Mouse (Mus musculus) induced T-regulatory cell, adult 2 months (primary cell): ENCODE measurements around the gene Tigit.

Source experiments
- DNase-seq: peaks from one replicate; pipeline ENCODE4 v3.0.0-alpha.2; 2012; ENCODE audit warnings: low read depth

Gene Tigit

DNA sequence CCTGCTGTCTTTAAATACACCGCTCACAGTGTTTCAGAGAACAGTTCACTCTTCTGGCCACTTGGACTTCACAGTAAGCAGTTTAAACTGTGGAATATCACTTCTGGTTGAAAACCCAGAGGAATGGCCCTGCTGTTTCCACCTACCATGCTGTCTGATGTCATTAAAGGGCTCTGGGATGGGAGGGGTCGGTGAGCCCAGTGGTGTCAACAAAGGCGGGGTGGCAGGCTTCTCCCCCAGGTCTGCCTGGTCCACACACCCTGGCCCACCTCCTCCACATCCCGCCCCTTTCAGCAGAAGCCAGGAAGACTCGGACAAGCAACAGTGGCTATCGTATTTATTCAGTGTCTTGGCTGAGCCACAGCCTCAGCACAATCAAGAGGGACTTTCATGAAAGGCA, 44.7 kb downstream of the Tigit start:
- peak; percentile 69 for DNase-seq

DNA sequence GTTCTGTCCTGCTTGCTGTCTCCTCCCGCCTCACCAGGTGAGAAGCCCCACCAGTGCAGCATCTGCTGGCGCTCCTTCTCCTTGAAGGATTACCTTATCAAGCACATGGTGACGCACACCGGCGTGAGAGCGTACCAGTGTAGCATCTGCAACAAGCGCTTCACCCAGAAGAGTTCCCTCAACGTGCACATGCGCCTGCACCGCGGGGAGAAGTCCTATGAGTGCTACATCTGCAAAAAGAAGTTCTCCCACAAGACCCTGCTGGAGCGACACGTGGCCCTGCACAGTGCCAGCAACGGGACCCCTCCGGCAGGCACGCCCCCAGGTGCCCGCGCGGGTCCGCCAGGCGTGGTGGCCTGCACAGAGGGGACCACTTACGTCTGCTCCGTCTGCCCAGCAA, 45.7 kb downstream of the Tigit start:
- no peak for DNase-seq

DNA sequence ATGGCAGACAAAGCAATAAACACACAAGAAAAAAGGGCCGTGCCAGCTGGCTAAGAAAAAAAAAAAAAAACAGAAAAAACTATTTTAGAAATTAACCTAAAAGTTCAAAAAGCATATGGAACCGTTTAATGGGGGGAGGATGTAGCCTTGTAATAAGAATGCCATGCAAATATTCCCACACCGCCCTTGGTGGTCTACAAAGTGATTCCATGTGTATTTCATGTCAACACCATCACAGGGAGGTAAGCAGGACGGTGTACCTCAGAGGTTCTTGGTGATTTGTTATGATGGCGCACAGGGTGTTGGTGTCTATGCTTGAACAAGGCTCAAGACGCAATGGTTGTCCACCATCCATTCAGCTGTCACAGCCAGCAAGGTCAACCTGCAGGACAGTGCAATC, 46.6 kb downstream of the Tigit start:
- DNase-seq: no peak

DNA sequence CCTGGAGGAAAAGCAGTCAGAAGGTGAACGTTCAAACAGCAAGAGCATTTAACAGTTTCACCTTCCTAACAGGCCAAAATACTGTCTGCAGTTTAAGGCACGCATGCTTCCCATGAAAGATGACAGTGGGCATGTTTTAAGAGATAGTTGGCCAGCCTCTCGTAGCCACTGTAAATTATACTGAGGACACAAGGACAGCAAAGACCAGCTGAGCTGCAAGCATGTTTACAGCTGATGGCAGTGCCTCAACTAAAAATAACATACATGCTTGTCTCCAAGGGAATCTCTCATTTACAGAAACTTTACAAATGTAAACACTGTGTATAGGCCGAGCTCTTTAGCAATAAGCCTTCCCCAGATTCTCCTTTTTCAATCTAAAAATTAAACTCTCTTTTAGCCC, 47.6 kb downstream of the Tigit start:
- no peak for DNase-seq

DNA sequence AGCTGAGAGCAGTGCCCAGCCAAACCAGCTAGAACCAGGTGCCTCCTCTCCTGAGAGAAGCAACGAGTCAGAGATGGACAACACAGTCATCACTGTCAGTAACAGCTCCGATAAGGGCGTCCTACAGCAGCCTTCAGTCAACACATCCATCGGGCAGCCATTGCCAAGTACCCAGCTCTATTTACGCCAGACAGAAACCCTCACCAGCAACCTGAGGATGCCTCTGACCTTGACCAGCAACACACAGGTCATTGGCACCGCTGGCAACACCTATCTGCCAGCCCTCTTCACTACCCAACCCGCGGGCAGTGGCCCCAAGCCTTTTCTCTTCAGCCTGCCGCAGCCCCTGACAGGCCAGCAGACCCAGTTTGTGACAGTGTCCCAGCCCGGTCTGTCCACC, 53.6 kb downstream of the Tigit start:
- no peak for DNase-seq

DNA sequence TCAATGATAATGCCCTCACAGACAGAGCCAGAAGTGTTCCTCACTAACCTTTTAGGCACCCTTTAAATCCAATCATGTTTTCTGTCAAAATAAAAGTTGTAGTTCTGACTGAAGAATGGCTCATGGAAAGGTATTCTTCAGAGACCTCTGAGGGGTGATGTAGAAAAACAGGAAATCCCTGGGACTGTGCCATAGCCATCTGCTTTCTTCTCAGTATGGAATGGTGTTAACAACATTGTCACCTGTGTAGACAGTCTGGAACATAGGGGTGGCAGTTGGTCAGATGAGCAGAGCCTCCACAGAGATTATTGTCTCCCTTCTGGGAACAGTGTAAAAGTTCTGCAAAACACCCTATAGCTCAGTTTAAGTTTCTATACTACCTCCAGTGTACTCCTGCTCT, 55.9 kb downstream of the Tigit start:
- no peak for DNase-seq

DNA sequence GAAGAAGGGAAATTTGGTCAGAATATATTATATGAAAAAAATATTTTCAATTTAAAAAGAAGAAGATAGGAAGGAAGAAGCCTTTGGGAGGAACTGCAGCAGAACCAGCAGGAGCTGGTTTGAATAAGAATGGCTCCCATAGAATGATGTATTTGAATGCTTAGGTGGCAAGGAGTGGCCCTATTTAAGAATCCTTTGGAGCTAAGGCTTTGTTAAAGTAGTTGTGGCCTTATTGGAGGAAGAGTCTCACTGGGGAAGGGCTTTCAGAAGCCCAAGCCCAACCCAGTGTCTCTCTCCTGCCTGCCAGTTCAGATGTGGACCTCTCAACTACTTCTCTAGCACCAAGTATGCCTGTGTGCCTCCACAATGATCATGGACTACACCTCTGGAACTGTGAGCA, 56.9 kb downstream of the Tigit start:
- DNase-seq: no peak

DNA sequence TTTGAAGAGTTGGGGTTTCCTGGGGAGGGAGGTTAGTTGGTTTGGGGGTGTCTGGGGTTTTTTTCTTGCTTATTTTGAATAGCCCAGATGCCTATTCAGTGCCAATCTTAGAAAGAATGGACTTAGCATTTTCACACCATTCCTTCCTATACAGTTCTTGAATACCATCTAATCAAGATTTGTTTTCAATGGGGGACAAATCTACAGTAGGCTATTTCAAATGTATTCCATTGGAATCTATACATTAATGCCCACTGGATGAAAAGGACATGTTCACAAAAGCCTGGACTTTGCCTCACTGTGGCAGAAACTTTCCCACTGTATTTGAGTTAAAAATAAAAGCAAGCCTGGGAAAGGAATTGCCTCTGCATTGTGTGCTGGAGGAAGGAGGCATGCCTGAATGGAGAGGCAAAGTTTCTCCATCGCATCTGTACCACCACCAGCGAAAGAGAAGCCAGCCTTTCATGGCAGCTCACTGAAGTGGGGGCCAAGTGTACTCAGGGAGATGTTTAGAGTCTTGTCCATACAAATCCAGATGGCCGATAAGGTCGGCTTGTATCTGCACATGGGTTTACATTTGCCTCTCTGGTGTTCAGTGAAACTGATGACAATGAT, 59.4 kb downstream of the Tigit start:
- DNase-seq: no peak

DNA sequence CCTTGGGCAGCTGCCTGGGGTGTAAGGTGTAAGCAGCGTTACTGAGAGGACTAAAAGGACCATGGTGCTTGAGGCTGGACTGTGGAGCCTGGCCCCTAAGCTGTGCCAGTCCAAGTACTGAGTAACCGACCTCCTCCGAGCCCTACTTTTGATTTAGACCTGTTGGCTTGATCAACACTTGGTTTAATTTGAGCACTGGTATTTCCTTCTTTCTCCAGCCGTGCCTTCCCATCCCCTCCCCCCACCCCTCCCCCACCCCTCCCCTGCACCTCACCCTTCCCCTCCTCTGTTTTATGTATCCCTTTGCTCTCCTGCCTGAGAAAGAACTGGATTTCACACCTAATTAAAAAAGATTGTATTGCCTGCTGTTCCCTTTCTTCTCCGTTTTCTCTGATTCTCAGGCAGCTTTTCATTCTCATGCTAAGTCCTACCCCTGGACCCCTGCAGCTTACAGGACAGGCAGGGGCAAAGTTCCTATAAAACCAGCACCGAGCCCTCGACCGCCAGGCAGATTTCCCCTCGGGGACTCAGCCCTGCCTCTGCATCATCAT, 60.3 kb downstream of the Tigit start:
- no peak for DNase-seq

DNA sequence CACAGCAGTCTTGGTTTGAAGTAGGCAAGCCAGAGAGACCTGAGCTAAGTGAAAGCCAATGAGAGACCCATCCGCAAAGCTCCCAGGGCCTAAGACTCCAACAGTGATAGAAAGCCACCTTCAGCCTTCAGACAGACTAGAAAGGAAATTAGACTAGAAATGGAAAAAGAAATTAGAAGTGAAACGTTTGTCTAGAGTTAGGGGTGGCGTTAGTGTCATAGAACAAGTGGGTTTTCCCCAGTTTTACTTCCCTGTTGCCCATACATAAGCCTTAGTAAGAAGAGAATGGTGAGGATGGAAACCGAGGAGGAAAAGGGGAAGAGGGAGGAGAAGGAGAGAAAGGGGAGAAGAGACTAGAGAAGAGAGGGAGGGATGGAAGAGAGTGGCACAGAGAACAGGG, 61.4 kb downstream of the Tigit start:
- DNase-seq: peak; percentile 21

DNA sequence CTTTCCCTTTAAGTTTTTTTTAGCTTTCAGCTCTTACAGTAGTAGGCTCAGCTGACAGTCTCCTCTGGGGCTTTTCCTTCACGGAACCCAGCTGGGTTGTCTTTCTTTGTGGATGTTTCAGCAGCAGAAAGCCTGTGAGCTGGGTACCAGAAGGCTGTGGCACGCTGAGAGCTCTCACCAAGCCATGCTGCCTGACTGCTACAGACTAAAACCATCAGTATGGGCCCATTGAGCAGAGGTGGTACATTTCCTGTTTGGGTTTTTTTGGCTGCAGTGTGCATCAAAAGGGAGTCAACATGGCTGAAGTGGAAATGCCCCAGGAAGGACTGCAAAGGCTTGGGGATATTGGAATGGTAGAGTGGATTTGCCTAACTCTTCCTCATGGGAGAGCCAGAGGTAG, 64.2 kb downstream of the Tigit start:
- peak; percentile 30 for DNase-seq
